Mouse (Mus musculus): ENCODE data around the gene Tacr1. TPM values are rescaled to one million over a fixed set of nuclear protein-coding genes. Genes with fewer than 3 reads are reported as not detected.
A peak's percentile ranks its signal among the peaks of the same experiment; 100 is the strongest.

The Tacr1 gene
- total and polyA plus RNA-seq, 3 experiments: not detected

DNA sequence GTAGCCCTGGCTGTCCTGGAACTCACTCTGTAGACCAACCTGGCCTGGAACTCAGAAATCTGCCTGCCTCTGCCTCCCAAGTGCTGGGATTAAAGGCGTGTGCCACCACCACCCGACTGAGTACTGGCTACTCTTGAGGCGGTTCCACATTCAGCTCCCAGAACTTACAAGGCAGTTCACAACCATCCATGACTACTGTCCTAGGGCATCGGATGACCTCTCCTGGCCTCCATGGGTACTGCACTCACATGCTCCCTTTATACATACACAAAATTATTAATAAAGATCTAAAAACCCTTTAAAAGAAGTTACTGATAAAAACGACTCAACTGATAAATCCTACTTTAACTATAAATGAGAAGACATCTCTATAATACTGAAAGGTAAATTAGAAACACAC, 18.6 kb upstream of the Tacr1 start:
- Histone ChIP-seq H3K36me3 (ENCODE audit: control insufficient read depth in 1 of 2, insufficient read depth in 2 of 2, low read length in 2 of 2) (no peaks in the 10 kb centered on the region), H3K9me3 (replicated peaks; ENCODE audit: insufficient read depth, low read length) (no peaks in the 10 kb centered on the region), H3K4me1 (ENCODE audit: control insufficient read depth in 1 of 2, insufficient read depth in 2 of 2, low read length in 2 of 2) (no peaks in the 10 kb centered on the region), H3K27ac (ENCODE audit: control insufficient read depth, low read depth, low read length) (no peak overlapping the region), H3K79me2 (ENCODE audit: control insufficient read depth, insufficient read depth, low read length, poor library complexity) (no peaks in the 10 kb centered on the region), H3K27me3 (ENCODE audit: control insufficient read depth in 1 of 2, insufficient read depth in 2 of 2, low read length in 2 of 2) (no peaks in the 10 kb centered on the region), H3K9ac (ENCODE audit: control insufficient read depth, low read depth, low read length, poor library complexity, severe bottlenecking) (no peak overlapping the region), H3K4me3 (ENCODE audit: control insufficient read depth in 1 of 2, insufficient read depth in 1 of 2, low read depth in 2 of 2, low read length in 2 of 2) (no peak overlapping the region)
- peak; percentile 3 for DNase-seq (ENCODE audit: low read depth, low spot score)
- no peak for TF ChIP-seq JUND (IDR thresholded peaks at IDR 0.05; ENCODE audit: low read depth, low read length)
- TF ChIP-seq ZKSCAN1 (IDR thresholded peaks at IDR 0.05; ENCODE audit: low read depth, low read length): no peak
- no peak for TF ChIP-seq GATA1 (IDR thresholded peaks at IDR 0.05; ENCODE audit: low read depth, low read length)
- TF ChIP-seq NELFE (IDR thresholded peaks at IDR 0.05; ENCODE audit: low read depth, low read length): no peak
- TF ChIP-seq CHD1 (IDR thresholded peaks at IDR 0.05; ENCODE audit: low read depth, low read length): no peak
- no peak for TF ChIP-seq GABPA (IDR thresholded peaks at IDR 0.05; ENCODE audit: low read depth, low read length)
- TF ChIP-seq RAD21 (IDR thresholded peaks at IDR 0.05; ENCODE audit: low read depth, low read length): peak; percentile 1
- TF ChIP-seq ZNF384 (IDR thresholded peaks at IDR 0.05; ENCODE audit: low read depth, low read length): no peak
- no peak for TF ChIP-seq SIN3A (IDR thresholded peaks at IDR 0.05; ENCODE audit: low read length)
- no peak for TF ChIP-seq UBTF (IDR thresholded peaks at IDR 0.05; ENCODE audit: borderline replicate concordance, insufficient read depth, low read depth, low read length)
- peak; percentile 9; the same call in 1 of the 2 replicates for TF ChIP-seq SMC3 (IDR thresholded peaks at IDR 0.05; ENCODE audit: low read depth, low read length)
- TF ChIP-seq MEF2A (IDR thresholded peaks at IDR 0.05; ENCODE audit: extremely low read depth, insufficient replicate concordance, low read depth, low read length, poor library complexity, severe bottlenecking): no peak
- TF ChIP-seq TBP (IDR thresholded peaks at IDR 0.05; ENCODE audit: low read depth, low read length): no peak
- no peak for TF ChIP-seq ZC3H11A (IDR thresholded peaks at IDR 0.05; ENCODE audit: low read depth, low read length)

DNA sequence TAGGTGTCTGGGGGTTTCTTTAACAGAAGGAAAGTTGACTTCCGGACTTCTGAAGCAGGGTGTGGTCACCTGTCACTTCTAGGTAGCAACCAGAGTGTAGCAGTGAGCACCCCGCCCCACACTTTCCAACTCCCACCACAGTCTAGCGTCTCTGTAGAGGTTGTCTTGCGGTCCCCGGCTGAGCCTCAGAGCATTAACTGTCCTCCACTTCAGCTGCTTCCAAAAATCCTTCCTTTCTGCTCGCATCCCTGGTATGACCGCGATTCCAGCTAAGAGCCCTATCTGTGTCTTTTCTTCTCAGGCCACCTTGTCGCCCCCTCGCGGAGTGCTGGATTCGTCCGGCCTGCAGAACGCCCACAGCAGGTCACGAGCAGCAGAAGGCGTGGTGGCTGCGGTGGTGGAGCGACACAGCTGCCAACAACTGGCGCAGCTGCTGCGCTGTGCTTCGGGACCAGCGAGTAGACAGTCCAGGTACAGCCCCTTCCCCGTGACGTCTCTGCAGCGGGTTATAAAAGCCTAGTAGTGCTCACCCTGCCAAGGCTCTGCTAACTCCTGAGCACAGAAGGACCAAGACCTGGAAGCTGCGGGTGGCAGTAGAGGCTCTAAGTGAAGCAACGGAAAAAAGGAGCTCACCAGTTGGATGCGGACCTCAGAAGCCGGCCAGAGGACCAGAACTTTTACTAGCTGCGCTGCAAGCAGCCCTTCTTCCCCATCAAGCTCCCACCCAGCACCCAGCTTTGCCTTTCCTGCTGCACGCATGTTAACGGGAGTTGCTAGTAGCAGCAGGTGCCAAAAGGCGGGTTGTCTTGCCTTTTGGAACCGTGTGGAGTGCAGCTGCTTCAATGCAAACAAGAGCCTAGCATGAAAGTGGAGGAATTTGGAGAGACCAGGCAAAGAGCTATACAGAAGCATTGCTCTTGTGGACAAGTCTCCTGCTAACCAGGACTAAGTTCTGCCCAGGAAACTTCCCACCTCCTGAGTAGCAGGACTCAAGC, 664 bp downstream of the Tacr1 start:
- Histone ChIP-seq H3K4me3 (ENCODE audit: control insufficient read depth in 1 of 2, insufficient read depth in 1 of 2, low read depth in 2 of 2, low read length in 2 of 2) (no peak overlapping the region), H3K36me3 (ENCODE audit: control insufficient read depth in 1 of 2, insufficient read depth in 2 of 2, low read length in 2 of 2) (no peaks in the 10 kb centered on the region), H3K27ac (ENCODE audit: control insufficient read depth, low read depth, low read length) (no peak overlapping the region)

More for the DNA sequence above, 664 bp downstream of the Tacr1 start:
- no peaks in the 10 kb centered on the region for H3K27me3 ChIP-seq (ENCODE audit: control insufficient read depth in 1 of 2, insufficient read depth in 2 of 2, low read length in 2 of 2)
- no peak for TF ChIP-seq JUND (IDR thresholded peaks at IDR 0.05; ENCODE audit: low read depth, low read length)
- no peak for TF ChIP-seq CHD2 (IDR thresholded peaks at IDR 0.05; ENCODE audit: low read length)
- TF ChIP-seq BHLHE40 (IDR thresholded peaks at IDR 0.05; ENCODE audit: borderline replicate concordance, low read depth, low read length): no peak
- no peak for TF ChIP-seq GABPA (IDR thresholded peaks at IDR 0.05; ENCODE audit: low read depth, low read length)
- TF ChIP-seq ZMIZ1 (IDR thresholded peaks at IDR 0.05; ENCODE audit: low read depth, low read length): no peak
- TF ChIP-seq CTCF (IDR thresholded peaks at IDR 0.05 in 2 of 3, conservative IDR thresholded peaks at IDR 0.05 in 1 of 3; ENCODE audit: control insufficient read depth in 1 of 3, insufficient read depth in 1 of 3, low read depth in 2 of 3, low read length in 3 of 3, poor library complexity in 1 of 3, severe bottlenecking in 1 of 3): no peak
- no peak for TF ChIP-seq MAX (IDR thresholded peaks at IDR 0.05; ENCODE audit: low read length)
- no peak for TF ChIP-seq CHD1 (IDR thresholded peaks at IDR 0.05; ENCODE audit: low read depth, low read length)
- TF ChIP-seq MYC (IDR thresholded peaks at IDR 0.05; ENCODE audit: low read depth, low read length): no peak
- no peak for TF ChIP-seq TAL1 (IDR thresholded peaks at IDR 0.05; ENCODE audit: low read length)
- no peak for TF ChIP-seq ZC3H11A (IDR thresholded peaks at IDR 0.05; ENCODE audit: low read depth, low read length)
- TF ChIP-seq POLR2A (IDR thresholded peaks at IDR 0.05; ENCODE audit: control insufficient read depth in 1 of 2, insufficient read depth in 1 of 2, low read depth in 1 of 2, low read length in 2 of 2, poor library complexity in 1 of 2): no peak
- no peak for TF ChIP-seq UBTF (IDR thresholded peaks at IDR 0.05; ENCODE audit: borderline replicate concordance, insufficient read depth, low read depth, low read length)
- no peak for TF ChIP-seq ZNF384 (IDR thresholded peaks at IDR 0.05; ENCODE audit: low read depth, low read length)
- no peak for TF ChIP-seq POLR2AphosphoS2 (IDR thresholded peaks at IDR 0.05; ENCODE audit: low read length)
- TF ChIP-seq MXI1 (IDR thresholded peaks at IDR 0.05; ENCODE audit: low read depth, low read length): no peak
- no peak for TF ChIP-seq ZKSCAN1 (IDR thresholded peaks at IDR 0.05; ENCODE audit: low read depth, low read length)
- TF ChIP-seq USF1 (IDR thresholded peaks at IDR 0.05; ENCODE audit: low read depth, low read length): no peak
- TF ChIP-seq USF2 (IDR thresholded peaks at IDR 0.05; ENCODE audit: borderline replicate concordance in 1 of 2, insufficient read depth in 1 of 2, low read depth in 1 of 2, low read length in 2 of 2): no peak
- no peaks in the 10 kb centered on the region for H3K79me2 ChIP-seq (ENCODE audit: control insufficient read depth, insufficient read depth, low read length, poor library complexity)
- no peaks in the 10 kb centered on the region for H3K4me1 ChIP-seq (ENCODE audit: control insufficient read depth in 1 of 2, insufficient read depth in 2 of 2, low read length in 2 of 2)
- H3K9ac ChIP-seq (ENCODE audit: control insufficient read depth, low read depth, low read length, poor library complexity, severe bottlenecking): no peak overlapping the region
- no peaks in the 10 kb centered on the region for H3K9me3 ChIP-seq (replicated peaks; ENCODE audit: insufficient read depth, low read length)
- no peak for DNase-seq (ENCODE audit: low read depth, low spot score)

All from MEL (cell line).